Mouse (Mus musculus) lung, embryonic 14.5 days (tissue): ENCODE measurements around the gene Tm6sf1. TPM values are rescaled to one million over a fixed set of nuclear protein-coding genes. Genes with fewer than 3 reads are reported as not detected.

Experiments
- ATAC-seq: fragments of 200-750 bp; cut with Nextera tagmentation; 2 replicates; pipeline ENCODE4 v1.8.0; 2017; ENCODE audit warnings: mild to moderate bottlenecking, moderate TSS enrichment, moderate library complexity; ENCODE audit not compliant: insufficient read depth
- DNase-seq: peaks from one replicate; pipeline ENCODE4 v3.0.0-alpha.2; 2015
- H3K27ac ChIP-seq: fragments of 300-500 bp; sonication (generic); 2 replicates; pipeline ENCODE4 v1.5.1; 2014; ENCODE audit warnings: low read depth, mild to moderate bottlenecking, moderate library complexity
- H3K27me3 ChIP-seq: fragments of 300-500 bp; sonication (generic); 2 replicates; pipeline ENCODE4 v1.6.1; 2014; ENCODE audit warnings: low read length, control low read depth; ENCODE audit not compliant: insufficient read depth
- H3K36me3 ChIP-seq: fragments of 300-500 bp; sonication (generic); 2 replicates; pipeline ENCODE4 v1.6.1; 2014; ENCODE audit warnings: control low read depth; ENCODE audit not compliant: insufficient read depth
- H3K4me1 ChIP-seq: fragments of 300-500 bp; sonication (generic); 2 replicates; pipeline ENCODE4 v1.6.1; 2014; ENCODE audit warnings: antibody characterized with exemption, control low read depth; ENCODE audit not compliant: insufficient read depth
- H3K4me2 ChIP-seq: fragments of 300-500 bp; sonication (generic); 2 replicates; pipeline ENCODE4 v1.6.1; 2014; ENCODE audit warnings: mild to moderate bottlenecking
- H3K4me3 ChIP-seq: fragments of 300-500 bp; sonication (generic); 2 replicates; pipeline ENCODE4 v1.5.1; 2014; ENCODE audit warnings: low read depth, low read length
- H3K9ac ChIP-seq: fragments of 300-500 bp; sonication (generic); 2 replicates; pipeline ENCODE4 v1.6.1; 2014
- H3K9me3 ChIP-seq: fragments of 300-500 bp; sonication (generic); 2 replicates; pipeline ENCODE4 v1.6.1; 2016; ENCODE audit warnings: low read depth, low read length, control low read depth
- CTCF ChIP-seq: IDR thresholded peaks from 2 replicates; pipeline ENCODE4 v1.5.1; 2016; ENCODE audit warnings: antibody characterized with exemption, low read depth
- WGBS: fragments of 180-500 bp; shearing (Covaris S2); extraction: QIAGEN DNeasy Blood & Tissue Kit; methylation state at CpG from one replicate; pipeline ENCODE4 v1.1.7; 2014; 5-methylcytosine and 5-hydroxymethylcytosine counted together
- polyA plus RNA-seq: library from polyadenylated mRNA; unstranded; fragments of >200 nt; fragmentation: Nextera tagmentation; extraction: Ambion mirVana; gene quantifications from 2 replicates; pipeline ENCODE4 v1.2.1, GENCODE M21; 2014

Tm6sf1 gene
- polyA plus RNA-seq, 1 experiment from 2014 or later, result 16.0 TPM

DNA sequence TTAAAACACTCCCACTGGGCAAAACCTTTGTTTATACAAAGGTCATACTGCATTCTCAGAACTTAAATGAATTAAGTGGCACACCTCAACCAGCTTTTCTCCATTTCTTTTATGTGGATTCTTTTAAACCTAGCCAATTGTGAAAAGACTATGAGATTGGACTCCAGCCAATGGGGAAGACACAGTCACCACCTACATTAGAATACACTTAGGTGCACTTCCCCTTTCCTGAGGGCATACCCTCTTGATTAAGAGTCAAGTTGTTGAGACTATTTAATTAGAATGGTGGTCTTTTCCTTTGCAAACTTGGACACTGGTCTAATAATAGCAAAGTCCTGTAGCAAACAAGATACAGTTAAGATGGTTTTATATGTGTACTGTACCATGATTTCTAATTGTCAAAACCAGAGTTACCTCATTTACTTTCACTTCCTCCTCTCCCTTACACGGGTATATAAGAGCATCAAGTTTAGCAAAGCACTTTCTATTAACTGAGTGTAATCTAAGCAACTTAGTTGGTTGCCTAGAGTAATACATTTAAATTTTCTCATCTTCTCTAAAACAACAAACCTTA, 62.7 kb downstream of the Tm6sf1 start:
- H3K4me1 ChIP-seq, result no peaks in the 10 kb centered on the region
- H3K27ac ChIP-seq, result no peak overlapping the region
- ATAC-seq, result no peak
- H3K36me3 ChIP-seq, result no peaks in the 10 kb centered on the region
- H3K9me3 ChIP-seq, result no peaks in the 10 kb centered on the region
- no peak overlapping the region for H3K4me3 ChIP-seq
- no peak for TF ChIP-seq CTCF
- no peak for DNase-seq
- H3K4me2 ChIP-seq, result no peak overlapping the region
- WGBS, result 66% methylated on average over 1 of the region's 1 CpGs
- no peak overlapping the region for H3K9ac ChIP-seq
- no peaks in the 10 kb centered on the region for H3K27me3 ChIP-seq

- Histone ChIP-seq H3K27me3 (peaks cover 6% of the 10 kb centered on the region; the same call in 1 of the 2 replicates), H3K36me3 (no peaks in the 10 kb centered on the region), H3K4me1 (peaks cover 6% of the 10 kb centered on the region; the same call in 1 of the 2 replicates), H3K9ac (no peak overlapping the region), H3K27ac (no peak overlapping the region), H3K9me3 (no peaks in the 10 kb centered on the region), H3K4me2 (no peak overlapping the region), H3K4me3 (no peak overlapping the region)
- no peak for TF ChIP-seq CTCF
- no peak for ATAC-seq
- WGBS, result 72% methylated on average over 7 of the region's 7 CpGs
- no peak for DNase-seq
Observed at GRCm38 (mm10) chr7:81928998-81929397, 70.2 kb downstream of the Tm6sf1 start.

DNA sequence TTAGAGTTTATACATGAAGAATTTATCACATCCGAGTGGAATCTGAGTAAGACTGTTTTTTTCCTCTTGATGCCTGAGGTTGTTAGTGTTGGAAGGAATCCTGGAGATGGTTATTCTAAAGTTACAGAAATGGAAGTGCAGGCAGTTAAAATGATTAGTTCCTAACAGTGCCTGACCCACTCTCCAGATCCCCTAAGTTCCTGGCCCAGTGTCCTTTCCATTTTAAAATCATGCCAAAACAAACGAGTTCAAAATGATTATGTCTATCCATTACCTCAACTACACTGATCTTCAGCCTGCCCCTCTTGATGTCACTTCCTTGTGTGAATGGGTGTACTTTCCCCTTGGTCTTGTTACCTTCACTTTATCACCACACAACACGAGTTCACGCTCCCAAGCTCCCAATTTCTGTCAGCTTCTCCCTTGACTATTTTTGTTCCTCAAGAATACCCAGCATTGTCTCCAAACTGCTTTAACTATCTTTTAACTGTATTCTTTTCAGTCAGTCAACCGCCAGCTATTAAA, 73.8 kb downstream of the Tm6sf1 start:
- no peaks in the 10 kb centered on the region for H3K9me3 ChIP-seq
- no peaks in the 10 kb centered on the region for H3K36me3 ChIP-seq
- H3K4me1 ChIP-seq, result peaks cover 6% of the 10 kb centered on the region; the same call in 1 of the 2 replicates
- peak overlapping the region; percentile 78 for H3K4me2 ChIP-seq
- DNase-seq, result no peak
- peak overlapping the region; percentile 87 for H3K9ac ChIP-seq
- H3K27me3 ChIP-seq, result peaks cover 27% of the 10 kb centered on the region
- no peak for ATAC-seq
- 25% methylated on average over 5 of the region's 5 CpGs for WGBS
- H3K27ac ChIP-seq, result no peak overlapping the region
- TF ChIP-seq CTCF, result no peak
- H3K4me3 ChIP-seq, result peak overlapping the region; percentile 74

DNA sequence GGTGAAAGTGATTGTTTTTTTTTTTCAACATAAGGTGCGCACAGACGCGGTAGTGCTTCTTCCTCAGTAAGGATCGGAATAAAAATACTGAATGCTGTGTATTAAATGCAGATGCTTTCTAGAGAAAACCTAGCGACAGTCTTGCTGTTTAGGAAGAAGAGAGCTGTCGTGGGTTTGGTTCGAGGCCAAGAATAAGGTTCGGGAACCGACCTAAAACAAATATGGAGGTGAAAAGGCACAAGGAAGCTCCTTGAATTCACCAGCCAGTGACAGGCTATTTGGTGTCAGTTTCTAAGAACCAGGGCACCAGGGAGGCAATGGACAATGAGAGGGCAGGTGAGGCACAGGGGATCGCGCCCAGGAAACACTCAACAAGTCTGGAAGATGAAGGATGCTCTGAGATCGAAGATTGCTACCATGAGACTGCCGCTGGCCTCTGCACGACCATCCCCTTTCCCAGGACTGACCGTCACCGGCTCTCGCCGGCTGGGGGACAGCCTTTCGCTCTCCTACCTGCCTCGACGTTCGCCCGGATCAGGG, 74.3 kb downstream of the Tm6sf1 start:
- Histone ChIP-seq H3K4me2 (peak overlapping the region; percentile 78), H3K9ac (peak overlapping the region; percentile 87), H3K4me1 (peaks cover 6% of the 10 kb centered on the region; the same call in 1 of the 2 replicates), H3K36me3 (no peaks in the 10 kb centered on the region), H3K9me3 (no peaks in the 10 kb centered on the region), H3K27me3 (peaks cover 27% of the 10 kb centered on the region), H3K4me3 (peak overlapping the region; percentile 74), H3K27ac (peak overlapping the region; percentile 82; the same call in 1 of the 2 replicates)
- no peak for ATAC-seq
- peak; percentile 32 for DNase-seq
- WGBS, result 4% methylated on average over 23 of the region's 23 CpGs
- no peak for TF ChIP-seq CTCF

DNA sequence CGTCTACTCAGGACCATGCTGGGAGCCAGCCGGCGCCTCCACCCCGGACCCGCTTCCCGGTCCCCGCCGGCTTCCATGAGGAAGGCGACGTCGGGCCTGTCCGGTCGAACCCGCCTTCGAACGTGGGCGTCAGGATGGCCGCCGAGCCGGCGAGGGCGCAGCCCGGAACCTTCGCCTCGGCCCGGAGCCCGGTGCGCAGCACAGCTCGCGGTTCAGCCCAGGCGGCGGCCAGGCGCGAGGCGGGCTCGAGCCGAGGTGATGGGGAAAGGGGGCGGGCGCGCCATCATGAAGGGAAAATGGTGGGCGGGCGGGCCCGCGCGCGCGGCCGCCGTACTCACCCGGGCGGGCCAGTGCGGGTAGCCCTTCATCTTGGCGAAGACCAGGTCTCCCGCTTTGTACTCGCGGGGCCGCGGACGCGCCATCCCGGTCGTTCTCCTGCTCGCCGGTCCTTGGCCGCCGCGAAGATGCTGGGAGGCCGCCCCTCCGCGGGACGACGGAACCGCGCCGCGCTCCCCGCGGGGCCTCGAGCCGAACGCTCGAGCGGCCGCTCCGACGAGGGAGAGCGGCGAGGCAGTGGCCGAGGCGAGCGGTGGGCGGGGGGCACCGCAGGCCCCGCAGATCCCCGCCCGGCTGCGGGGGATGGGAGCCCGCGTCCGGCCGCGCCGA, 74.9 kb downstream of the Tm6sf1 start:
- Histone ChIP-seq H3K9ac (peak overlapping the region; percentile 87), H3K4me2 (peak overlapping the region; percentile 78), H3K27me3 (peaks cover 27% of the 10 kb centered on the region), H3K36me3 (no peaks in the 10 kb centered on the region), H3K4me3 (peak overlapping the region; percentile 74), H3K4me1 (peaks cover 6% of the 10 kb centered on the region; the same call in 1 of the 2 replicates), H3K27ac (peak overlapping the region; percentile 82), H3K9me3 (no peaks in the 10 kb centered on the region)
- peak; percentile 75 for ATAC-seq
- under 1% methylated on average over 102 of the region's 103 CpGs for WGBS
- DNase-seq, result peak; percentile 71
- TF ChIP-seq CTCF, result no peak

Other genes starting within 250 kb of the Tm6sf1 start
- gene Homer2, start 151.5 kb upstream of the Tm6sf1 start, polyA plus RNA-seq, result 38.2 and 40.5 TPM in 2 replicates
- gene Ramac, start 96.1 kb upstream of the Tm6sf1 start, polyA plus RNA-seq, result 121 and 124 TPM in 2 replicates
- gene 3110040N11Rik, start 69.5 kb upstream of the Tm6sf1 start, polyA plus RNA-seq, result 45.3 and 49.9 TPM in 2 replicates
- gene Btbd1, start 29.6 kb upstream of the Tm6sf1 start, polyA plus RNA-seq, result 81.8 and 92.3 TPM in 2 replicates
- gene Gm10160, start 3.2 kb upstream of the Tm6sf1 start, polyA plus RNA-seq, result not detected in 2 replicates
- 13.5 and 14.4 TPM in 2 replicates for gene Hdgfl3, start 75.5 kb downstream of the Tm6sf1 start, polyA plus RNA-seq
- gene Bnc1, start 133.3 kb downstream of the Tm6sf1 start, polyA plus RNA-seq, result 1.5 and 2.4 TPM in 2 replicates